Mouse (Mus musculus): ENCODE measurements around the gene Ctnnd1.
"Not testable (repeated sequence)": the region's sequence is repeated elsewhere in the genome, so short reads cannot be mapped to it uniquely, and the experiment has no call there.

Gene Ctnnd1

DNA sequence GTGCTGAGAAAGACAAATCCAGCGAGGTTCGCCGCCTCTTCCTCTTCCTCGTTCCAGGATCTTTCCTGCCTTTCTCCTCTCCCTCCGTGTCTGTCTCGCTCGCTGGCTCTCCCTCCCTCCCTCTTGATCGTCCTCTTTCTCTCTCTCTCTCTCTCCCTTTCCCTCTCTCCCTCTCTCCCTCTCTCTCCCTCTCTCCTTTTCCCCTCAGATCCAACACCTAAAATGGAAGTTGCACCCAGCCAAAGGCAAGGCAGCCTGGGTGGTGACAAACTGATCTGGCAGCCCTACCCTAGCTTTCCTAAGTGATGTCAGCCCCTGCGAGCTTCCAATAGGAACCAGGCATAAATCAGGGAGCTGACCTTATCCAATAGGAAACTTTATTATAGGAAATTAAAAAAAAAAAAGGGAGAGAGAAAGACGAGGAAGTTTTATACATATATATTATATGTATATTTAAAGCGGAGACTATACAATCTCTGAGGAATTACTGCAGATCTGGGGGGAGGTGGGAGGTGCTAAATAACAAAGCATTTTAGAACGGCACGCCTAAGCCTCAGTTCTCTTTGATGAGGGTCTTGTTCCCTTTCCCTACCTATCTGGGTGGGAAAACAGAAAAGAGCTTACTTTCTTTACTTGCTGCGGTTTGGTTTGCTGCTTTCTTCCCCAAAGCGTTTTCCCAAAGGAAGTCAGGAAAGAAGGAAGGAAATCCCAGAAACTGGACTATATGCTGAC, at the start of gene Ctnnd1:
TSS of gene Ctnnd1 (minus strand) at position 302 of the 732 bp plus-strand sequence.
- peak; percentile 93 for DNase-seq

DNA sequence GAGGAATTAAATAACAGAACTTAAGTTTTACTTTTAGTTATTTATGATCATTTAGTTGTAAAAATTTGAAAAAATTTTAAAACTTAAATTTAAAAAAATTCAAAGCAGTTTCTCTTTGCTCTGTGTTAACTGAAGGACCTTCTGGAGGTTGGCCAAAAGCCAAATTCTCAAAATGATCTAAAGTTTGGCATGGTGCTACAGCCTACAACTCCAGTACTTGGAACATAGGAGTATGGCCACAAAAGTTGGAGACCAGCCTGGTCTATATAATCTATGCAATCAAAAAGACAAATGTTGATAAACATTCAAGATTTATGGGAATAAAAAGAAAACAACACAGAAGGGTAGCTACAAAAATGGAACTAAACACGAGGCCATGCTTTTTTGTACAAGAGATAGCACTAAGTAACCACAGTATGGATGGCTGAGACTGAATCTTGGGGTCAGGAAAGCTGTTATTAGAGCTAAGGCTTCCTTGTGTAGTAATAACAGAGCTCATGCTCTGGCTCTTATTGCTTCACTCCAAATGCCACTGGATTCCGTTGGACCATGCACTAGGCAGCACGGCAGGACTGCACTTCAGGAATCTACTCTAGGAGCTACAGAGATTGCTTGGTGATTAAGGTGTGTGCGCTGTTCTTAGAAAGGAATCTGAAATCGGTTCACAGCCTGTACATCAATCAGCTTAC, 44.6 kb upstream of the Ctnnd1 start:
- DNase-seq, result no peak

DNA sequence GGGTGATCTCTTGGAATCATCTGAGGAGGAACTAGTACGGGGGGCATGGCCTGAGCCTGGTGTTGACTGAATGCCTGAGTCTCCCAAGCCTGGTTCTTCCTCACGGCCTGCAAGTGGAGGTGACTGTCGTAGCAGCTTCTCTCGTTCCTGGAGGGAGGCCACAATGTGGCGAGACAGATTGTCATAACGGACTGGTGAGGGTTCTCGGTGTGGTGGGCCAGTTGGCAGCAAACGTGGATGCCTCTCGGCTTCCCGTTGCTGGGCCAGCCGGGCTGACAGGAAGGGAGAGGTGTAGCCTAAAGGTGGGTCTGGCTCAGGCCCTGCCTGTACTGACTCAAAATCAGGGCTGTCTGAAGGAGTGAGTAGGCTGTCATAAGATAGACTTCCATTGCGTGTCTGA, 39.5 kb upstream of the Ctnnd1 start:
- no peak for DNase-seq

DNA sequence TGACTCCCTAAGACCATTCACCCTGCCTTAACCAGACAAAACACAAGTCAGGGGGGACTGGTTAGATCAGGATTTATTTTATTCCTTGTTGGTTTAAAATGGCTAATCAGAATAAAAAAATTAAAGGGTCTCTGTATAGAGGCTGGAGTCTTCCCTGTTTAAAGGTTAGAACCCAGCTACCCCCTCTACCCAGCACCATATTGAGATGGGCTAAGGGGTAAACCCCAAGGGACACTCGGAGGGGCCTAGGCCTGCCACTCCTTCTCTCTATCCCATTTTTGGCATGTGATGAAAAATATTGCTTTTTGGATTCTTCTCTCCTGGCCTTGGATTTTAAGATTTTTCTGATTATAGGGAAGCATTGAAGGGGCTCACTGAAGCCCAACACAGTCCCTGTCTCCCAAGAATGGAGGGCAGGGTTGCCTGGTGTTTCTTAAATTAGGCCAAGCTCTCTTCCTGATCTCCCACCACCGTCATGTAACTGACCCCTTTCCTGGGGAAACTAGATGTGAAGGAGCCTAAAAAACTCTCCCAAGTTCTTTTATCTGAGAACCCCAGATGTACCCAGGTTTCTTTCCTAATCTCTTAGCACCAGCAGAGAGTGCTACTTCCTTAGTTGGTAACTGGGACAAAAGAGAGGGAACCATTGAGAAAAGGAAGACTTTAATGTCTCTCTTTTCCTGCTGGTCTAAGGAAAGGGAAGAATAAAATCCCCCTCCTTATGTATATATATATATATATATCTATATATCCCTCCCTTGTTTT, 37.7 kb upstream of the Ctnnd1 start:
- no peak for DNase-seq

DNA sequence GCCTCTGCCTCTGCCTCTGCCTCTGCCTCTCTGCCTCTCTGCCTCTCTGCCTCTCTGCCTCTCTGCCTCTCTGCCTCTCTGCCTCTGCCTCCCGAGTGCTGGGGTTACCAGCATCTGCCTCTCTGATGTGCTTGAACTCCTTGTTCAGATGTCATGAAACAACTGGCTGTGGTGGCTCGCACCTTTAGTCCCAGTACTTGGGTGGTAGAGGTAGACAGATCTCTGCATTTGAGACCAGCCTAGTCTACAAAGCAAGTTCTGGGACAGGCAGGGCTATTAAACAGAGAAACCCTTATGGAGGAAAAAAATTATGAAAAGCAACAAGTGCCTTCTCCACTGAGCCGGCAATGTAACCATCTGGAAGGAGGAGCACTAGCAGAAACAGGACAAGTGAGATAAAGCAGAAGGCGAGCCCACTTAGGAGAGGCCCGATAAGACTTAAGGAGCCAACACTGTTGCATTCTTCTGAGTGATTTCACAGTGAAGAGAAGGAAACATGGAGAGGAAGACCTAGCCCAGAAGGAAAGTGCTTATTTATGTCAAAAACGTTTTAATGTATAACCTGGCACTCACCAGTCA, 32.1 kb upstream of the Ctnnd1 start:
- no peak for DNase-seq

DNA sequence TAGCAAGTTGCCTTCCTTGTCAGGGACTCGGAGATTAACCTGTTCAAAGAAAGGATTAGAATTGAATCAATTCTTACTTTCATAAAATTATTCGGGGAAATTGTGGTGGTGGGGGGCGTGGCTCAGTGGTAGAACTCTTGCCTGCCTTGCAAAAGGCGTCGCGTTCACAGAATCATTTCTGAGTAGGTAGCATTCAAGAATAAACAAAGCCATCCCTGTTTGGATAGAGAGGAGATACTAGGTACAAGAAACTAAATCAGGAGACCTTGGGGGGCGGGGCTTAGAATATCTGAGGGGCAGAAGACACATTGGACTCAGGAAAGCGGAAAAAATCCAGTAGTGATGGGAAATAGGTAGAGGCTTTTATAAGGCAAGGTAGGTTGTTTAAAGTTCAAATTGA, 28.5 kb upstream of the Ctnnd1 start, which contains the start of gene Tmx2:
TSS of gene Tmx2 (minus strand) at position 125 of the 400 bp plus-strand sequence.
- DNase-seq, result no peak

DNA sequence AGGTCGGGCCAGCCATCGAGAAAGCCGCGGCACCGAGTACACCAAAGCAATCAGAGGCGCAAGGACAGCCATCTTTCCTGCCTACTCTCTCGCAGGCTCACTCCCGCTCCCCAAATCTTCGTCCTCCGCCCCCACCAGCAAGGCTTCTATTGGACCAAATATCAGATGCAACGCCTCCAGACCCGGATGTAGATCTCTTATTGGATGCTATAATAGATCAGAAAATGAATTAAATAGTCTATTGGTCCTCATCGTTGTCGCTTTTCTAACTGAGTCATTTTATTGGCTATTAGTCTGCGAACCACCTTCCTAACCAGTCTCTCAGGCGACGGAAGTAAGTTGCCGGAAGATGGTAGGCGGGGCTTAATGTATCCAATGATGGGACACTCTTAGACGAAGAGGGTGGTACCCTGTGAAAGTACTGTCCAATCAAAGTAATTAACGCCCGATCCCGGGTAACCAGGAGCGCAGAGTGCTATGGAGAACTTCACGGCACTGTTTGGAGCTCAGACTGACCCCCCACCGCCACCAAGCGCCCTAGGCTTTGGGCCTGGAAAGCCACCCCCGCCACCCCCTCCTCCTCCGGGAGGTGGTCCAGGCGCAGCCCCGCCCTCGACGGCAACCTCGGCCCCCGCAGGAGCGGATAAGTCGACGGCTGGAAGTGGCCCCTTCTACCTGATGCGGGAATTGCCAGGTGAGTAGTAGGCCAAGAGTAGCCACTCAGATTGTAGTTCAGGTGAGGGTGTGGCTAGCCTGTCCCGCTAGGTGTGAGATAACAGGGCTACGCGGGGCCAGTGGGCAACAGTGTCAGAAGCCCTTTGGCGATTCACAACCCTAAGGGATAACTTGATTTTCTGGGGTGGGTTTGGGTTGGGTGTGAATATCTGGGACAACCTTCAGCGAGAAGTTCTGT, 27.7 kb upstream of the Ctnnd1 start, which contains the start of the genes Gm28635 and Med19:
TSS of gene Gm28635 (minus strand) at position 74 of the 913 bp plus-strand sequence.
TSS of gene Med19 (plus strand) at position 435 of the 913 bp plus-strand sequence.
- peak; percentile 99 for DNase-seq

DNA sequence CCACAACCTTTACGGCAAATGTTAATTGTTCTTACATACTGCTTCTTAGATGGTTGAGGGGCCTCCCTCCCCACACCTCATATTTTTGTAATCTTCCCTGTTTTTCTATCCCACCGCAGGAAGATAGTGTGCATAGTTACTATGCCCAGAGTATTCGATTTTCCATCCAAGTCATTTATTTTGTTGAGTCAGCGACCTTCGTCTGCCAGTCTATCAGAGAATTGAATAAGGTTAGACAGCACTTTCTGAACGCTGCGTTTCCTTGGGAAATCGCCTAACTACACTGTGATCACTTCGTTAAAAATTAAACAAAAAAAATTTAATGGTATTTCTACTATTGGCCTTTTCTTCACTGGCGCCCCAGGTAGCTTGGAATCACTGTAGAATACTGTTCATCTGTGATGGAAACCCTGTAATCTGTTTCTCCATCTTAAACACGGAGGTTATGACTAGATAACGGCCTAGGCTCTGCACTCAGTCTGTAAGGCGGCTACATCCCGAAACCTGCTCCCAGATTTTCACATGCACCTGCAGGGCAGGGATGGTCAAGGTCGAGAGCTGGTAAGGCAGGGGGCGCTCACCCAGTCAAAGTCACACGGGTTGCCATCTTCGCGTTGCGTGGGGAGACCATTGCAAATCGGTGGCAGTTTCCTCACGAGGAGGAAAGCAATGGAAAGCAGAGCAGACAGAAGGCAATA, 26.9 kb upstream of the Ctnnd1 start:
- no peak for DNase-seq

DNA sequence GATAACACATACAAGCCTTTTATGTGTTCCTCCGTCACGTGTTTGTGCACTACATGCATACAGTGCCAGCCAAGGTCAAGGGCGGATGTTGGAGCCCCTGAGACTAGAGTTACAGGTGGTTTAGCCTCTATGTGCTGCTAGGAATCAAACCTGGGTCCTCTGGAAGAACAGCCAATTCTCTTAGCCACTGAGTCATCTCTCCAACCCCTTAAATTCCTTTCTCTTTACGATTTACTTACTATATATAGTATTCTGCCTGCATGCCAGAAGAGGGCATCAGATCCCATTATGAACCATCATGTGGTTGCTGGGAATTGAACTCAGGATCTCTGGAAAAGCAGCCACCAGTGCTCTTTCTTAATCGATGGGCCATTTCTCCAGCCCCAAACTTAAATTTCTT, 21.0 kb upstream of the Ctnnd1 start:
- not testable (repeated sequence) for DNase-seq

DNA sequence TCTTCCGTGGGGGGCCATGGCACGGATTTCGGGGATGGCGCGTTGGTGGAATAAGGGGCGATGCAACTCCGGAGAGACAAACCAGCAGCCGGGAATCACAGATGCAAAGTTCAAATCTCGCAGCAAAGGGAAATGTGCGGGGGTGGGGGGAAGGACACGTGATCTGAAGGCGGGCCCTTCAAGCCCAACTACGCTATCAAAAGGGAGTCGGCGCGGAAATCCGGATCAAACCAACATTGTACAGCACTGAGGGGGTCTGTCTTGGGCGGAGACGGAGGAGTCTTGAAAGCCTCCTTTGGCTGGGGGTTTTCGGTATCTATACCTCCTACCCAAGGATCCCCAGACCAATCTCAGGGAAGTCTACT, 20.0 kb upstream of the Ctnnd1 start, which contains the start of gene Selenoh:
TSS of gene Selenoh (minus strand) at position 202 of the 365 bp plus-strand sequence.
- peak; percentile 89 for DNase-seq

DNA sequence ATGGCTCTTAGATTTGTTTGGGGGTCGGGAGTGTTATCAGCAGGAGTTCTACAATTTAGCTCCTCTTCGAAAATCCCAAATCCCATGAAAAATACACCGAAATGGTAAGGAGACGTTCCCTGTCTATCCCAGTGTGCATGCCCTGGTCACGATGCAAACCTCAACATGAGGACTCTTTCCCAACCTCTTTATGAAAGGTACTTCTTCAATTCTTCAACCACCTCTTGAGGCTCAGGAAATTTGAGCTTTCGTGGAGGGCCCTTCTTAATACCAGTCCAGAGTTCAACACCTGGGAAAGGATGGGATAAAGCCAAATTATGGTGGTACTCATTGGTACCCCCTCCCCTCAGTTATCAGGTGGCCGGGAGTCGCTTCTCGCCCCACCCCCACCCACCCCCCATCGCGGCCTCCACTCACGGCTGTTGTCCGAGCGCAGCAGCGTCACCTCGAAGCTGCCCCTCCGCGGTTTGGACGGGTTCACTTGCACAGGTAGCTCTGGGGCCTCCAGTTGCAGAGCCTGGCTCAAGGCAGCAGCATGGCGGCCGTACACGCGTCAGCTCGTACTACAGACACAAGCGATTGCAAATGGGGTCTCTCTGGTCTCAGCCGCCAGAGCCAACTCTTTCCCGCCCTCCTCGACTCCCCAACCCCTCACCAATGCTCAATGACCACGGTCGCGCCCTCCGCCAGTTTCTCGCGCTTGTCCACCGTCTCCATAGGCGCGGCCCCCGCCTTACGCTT, 19.4 kb upstream of the Ctnnd1 start:
- peak; percentile 23 for DNase-seq

DNA sequence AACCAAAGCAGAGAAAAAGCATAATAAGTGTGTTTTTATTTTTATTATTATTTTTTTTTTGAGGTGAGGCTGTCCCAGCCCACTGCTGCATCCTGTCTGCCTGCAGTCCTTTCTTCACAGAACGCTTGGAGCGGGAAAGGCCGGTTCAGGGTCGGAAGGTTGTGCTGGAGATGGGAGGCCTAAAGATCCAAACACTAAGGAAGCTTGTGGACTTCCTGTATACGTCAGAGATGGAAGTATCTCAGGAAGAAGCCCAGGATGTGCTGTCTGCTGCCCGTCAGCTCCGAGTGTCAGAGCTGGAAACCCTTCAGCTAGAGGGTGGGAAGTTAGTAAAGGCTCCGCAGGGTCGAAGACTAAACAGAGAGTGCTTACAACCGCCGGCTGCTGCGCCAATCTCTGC, 15.5 kb upstream of the Ctnnd1 start:
- DNase-seq, result no peak

DNA sequence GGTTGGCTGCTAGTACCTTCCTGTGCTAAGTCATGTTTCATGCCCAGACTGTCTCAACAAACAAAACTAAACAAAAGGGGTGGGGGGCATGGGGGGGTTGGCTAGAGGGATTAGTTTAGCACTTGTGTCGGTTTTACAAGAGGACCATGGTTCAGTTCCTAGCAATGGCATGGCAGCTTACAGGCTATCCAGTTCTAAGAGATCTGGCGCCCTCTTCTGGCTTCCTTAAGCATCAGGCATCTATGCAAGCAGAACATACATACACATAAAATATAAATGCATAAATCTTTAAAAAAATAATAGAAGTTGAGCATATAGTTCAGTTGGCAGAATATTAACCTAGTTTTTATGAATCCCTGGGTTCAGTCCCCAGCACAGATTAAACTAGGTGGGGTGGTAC, 12.3 kb upstream of the Ctnnd1 start:
- DNase-seq, result no peak

DNA sequence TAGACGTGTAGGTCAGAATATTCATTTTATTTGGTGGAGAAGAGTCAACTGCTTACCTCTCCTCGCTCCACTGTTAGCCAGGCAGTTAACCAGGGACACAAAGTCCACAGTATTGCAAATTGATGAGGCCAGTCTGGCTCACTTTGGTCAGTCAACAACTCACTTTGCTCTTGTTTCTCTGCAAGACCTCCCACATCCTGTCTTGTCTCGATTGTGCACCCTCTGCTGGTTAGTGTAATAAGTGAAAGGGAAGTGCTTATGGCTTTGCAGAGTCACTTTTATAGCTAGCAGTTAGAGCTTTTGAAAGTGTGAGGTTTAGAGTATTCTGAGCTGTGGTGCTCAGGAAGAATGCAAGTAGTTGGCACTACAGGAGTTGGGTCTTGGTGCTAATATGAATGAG, 9.7 kb upstream of the Ctnnd1 start:
- DNase-seq, result peak; percentile 68

DNA sequence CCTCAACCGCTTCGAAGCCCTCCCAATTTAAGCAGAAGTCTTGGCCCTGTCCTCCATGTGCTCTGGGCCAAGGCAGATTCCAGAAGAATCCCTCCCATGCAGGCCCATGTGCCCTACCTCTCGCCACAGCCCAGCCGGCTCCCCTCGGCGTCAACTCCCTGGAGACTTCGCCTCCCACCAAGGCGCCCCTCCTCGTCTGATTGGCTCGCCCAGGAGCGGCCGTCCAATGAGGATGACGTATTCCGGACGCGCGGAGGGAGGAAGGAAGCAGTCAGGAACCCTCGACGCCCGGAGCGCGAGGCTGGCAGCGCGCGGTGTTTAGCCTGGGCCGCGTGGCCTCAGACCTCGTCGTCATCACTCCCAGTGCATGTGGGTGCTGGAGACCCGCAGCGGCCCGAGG, 8.2 kb upstream of the Ctnnd1 start, which contains the start of gene Btbd18:
TSS of gene Btbd18 (plus strand) at position 274 of the 400 bp plus-strand sequence.
- DNase-seq, result no peak

DNA sequence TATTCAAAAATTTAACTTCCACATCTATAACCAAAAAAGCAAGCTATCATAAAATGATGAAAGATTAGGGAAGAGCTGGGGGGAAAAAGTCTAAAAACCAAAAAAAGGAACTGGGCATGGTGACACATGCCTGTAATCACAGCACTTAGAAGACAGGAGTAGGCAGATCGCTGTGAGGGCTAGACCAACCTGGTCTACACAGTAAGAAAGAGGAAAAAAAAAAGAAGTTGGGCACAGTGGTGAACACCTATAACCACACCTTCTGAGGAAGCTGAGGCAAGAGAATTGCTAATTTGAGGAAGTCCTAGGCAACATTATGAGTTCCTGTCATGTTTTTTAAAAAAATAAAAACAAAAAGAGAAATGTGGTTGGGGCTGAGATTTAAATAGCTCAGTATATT, 5.3 kb upstream of the Ctnnd1 start:
- DNase-seq, result no peak

DNA sequence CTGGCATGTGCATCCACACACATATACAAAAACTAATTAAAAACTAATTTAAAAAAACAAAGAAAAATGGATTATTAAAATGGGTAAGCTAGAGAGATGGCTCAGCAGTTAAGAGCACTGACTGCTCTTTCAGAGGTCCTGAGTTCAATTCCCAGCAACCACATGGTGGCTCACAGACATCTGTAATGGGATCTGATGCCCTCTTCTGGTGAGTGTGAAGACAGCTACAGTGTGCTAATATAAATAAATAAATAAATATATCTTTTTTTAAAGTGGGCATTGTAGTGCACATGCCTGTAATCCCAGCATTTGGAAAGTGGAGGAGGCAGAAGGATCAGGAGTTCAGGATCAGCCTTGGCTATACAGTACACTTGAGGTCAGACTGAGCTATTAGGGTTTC, 2.8 kb upstream of the Ctnnd1 start:
- DNase-seq, result no peak

DNA sequence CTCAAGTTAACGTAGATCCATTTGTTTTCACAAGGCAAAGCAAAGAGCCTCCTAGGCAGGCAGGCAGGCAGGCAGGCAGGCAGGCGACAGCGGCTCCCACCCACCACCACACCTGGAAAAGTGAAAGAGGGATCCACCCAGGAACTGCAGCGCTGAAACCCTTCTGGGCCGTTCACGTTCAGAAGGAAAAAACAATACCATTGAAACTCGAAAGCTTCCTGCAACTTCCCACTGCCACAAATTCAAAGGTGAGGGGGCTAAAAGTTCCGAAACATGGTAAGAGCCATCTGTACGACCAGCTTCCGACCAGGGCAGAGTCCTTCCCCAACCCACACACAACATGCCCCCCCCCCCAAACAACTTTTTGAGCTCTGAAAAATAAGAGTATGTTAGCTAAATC, 891 bp downstream of the Ctnnd1 start:
- no peak for DNase-seq

DNA sequence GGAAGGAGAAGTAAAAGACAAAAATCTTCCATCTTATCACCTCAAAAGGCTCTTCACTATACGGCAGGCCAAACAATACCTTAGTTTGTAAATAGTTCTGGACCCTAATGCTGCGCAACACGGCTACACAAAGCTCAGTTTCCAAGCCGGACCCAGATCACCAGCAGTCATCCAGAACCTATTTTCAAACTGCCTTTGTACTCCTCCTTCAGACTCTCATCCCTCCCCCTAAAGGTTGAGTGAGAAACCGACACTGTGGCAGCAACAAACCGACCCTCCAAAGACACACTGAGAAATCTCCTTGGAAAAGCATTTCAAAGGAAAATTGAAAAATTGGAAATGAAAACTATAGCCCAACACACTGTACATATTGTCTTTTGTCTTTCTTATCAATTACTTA, 2.2 kb downstream of the Ctnnd1 start:
- no peak for DNase-seq

DNA sequence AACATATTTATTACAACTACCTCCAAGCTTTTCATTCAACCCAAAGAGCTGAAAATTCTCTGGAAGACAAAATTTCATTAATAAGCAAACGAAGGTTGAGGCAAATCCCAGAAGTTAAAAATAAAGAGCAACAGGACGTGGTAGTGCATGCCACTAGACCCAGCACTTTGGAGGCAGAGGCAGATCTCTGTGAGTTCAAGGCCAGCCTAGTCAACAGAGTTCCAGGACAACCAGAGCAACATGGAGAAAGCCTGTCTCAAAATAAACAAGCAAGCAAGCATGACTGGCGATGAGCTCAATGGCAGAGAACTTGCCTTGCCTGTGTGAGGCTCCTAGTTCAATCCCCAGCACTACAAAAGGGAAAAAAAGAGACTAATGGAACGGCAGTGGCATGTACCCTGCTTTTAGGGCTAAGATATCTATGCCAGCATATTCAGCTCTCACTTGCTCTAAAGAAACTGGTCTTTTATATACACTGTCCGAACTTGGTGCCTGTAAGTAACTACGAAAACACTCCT, 3.5 kb downstream of the Ctnnd1 start:
- DNase-seq, result no peak
